Mouse (Mus musculus) heart, postnatal 36 days (tissue): ENCODE results near the gene Apba3. TPM values are rescaled to one million over a fixed set of nuclear protein-coding genes. Genes with fewer than 3 reads are reported as not detected.

ENCODE experiments used
- microRNA-seq, 2 experiments: library from miRNA; unstranded; fragments of <30 nt; microRNA quantifications; one replicate each; pipeline ENCODE4 v1.2.0; 2021; ENCODE audit warnings: borderline number of aligned reads in 2 of 2
- total RNA-seq, 2 experiments: library from RNA; stranded (reverse); gene quantifications; 2 replicates each; pipeline ENCODE4 v1.2.3; 2021

Apba3 gene
- total RNA-seq, 2 experiments from 2014 or later = 102 to 108 TPM

Small RNA genes lying within 50 kb of the gene (microRNA-seq; reads per million reads assigned to microRNA genes)
- gene Mir3057 = 51.8 to 57.1 reads per million in 2 experiments

Other genes with a start within 250 kb of the Apba3 start
- gene Diras1, start 241.3 kb upstream of the Apba3 start, total RNA-seq = not detected
- 10 to 100 TPM; 14.5 to 14.6 TPM for gene Slc39a3, start 229.5 kb upstream of the Apba3 start, total RNA-seq
- gene Sgta, start 206.8 kb upstream of the Apba3 start, total RNA-seq = 10 to 100 TPM; 96.1 to 99.9 TPM
- gene Thop1, start 196.9 kb upstream of the Apba3 start, total RNA-seq = 10 to 100 TPM; 11.9 to 13.1 TPM
- gene Creb3l3, start 168.1 kb upstream of the Apba3 start, total RNA-seq = 1 to 10 TPM in 1 of 2 experiments, under 1 TPM in 1; 0.95 to 1.1 TPM
- gene Map2k2, start 161.0 kb upstream of the Apba3 start, total RNA-seq = 100 to 1,000 TPM; 113 to 125 TPM
- gene Zbtb7a, start 131.7 kb upstream of the Apba3 start, total RNA-seq = 10 to 100 TPM; 37.9 to 39.5 TPM
- gene Pias4, start 99.0 kb upstream of the Apba3 start, total RNA-seq = 10 to 100 TPM; 14.0 to 17.1 TPM
- gene Eef2, start 90.3 kb upstream of the Apba3 start, total RNA-seq = 1,000 to 10,000 TPM; 1,005 to 1,085 TPM
- 10 to 100 TPM; 31.0 to 31.3 TPM for gene Dapk3, start 84.0 kb upstream of the Apba3 start, total RNA-seq
- not detected for gene 4930442H23Rik, start 83.1 kb upstream of the Apba3 start, total RNA-seq
- 1 to 10 TPM; 7.8 to 7.9 TPM for gene Nmrk2, start 64.9 kb upstream of the Apba3 start, total RNA-seq
- under 1 TPM in 1 of 2 experiments, not detected in 1; 0.11 TPM for gene Atcay, start 36.1 kb upstream of the Apba3 start, total RNA-seq
- gene Zfr2, start 33.8 kb upstream of the Apba3 start, total RNA-seq = 1 to 10 TPM; 2.5 to 3.6 TPM
- under 1 TPM; 0.39 to 0.41 TPM for gene Matk, start 14.0 kb upstream of the Apba3 start, total RNA-seq
- 10 to 100 TPM; 95.2 to 97.4 TPM for gene Mrpl54, start within 50 bp of the Apba3 start, total RNA-seq
- under 1 TPM in 1 of 2 experiments, not detected in 1; 0.19 TPM for gene Tjp3, start 24.6 kb downstream of the Apba3 start, total RNA-seq
- 10 to 100 TPM; 31.5 to 33.3 TPM for gene Pip5k1c, start 26.0 kb downstream of the Apba3 start, total RNA-seq
- gene Cactin, start 54.1 kb downstream of the Apba3 start, total RNA-seq = 10 to 100 TPM; 13.2 to 17.4 TPM
- gene Tbxa2r, start 61.8 kb downstream of the Apba3 start, total RNA-seq = 1 to 10 TPM; 5.0 to 5.4 TPM
- gene Gipc3, start 76.3 kb downstream of the Apba3 start, total RNA-seq = 1 to 10 TPM; 5.9 TPM
- 10 to 100 TPM; 60.4 to 67.1 TPM for gene Hmg20b, start 83.5 kb downstream of the Apba3 start, total RNA-seq
- gene Mfsd12, start 90.5 kb downstream of the Apba3 start, total RNA-seq = 10 to 100 TPM; 11.7 to 12.5 TPM
- gene 4930404N11Rik, start 98.9 kb downstream of the Apba3 start, total RNA-seq = under 1 TPM; 0.31 to 0.81 TPM
- 10 to 100 TPM; 27.8 to 29.4 TPM for gene Fzr1, start 111.6 kb downstream of the Apba3 start, total RNA-seq
- gene Dohh, start 117.5 kb downstream of the Apba3 start, total RNA-seq = 10 to 100 TPM; 50.3 to 52.2 TPM
- gene Gm48551, start 117.5 kb downstream of the Apba3 start, total RNA-seq = 1 to 10 TPM; 1.1 to 2.0 TPM
- under 1 TPM in 1 of 2 experiments, not detected in 1; 0.62 TPM for gene Gm48552, start 122.0 kb downstream of the Apba3 start, total RNA-seq
- gene Smim24, start 126.1 kb downstream of the Apba3 start, total RNA-seq = 1 to 10 TPM; 2.2 to 2.4 TPM
- gene Nfic, start 188.7 kb downstream of the Apba3 start, total RNA-seq = 100 to 1,000 TPM; 115 to 133 TPM
- under 1 TPM in 1 of 2 experiments, not detected in 1; 0.24 TPM for gene Celf5, start 215.7 kb downstream of the Apba3 start, total RNA-seq
- 10 to 100 TPM; 61.9 to 63.9 TPM for gene Ncln, start 229.4 kb downstream of the Apba3 start, total RNA-seq
- 1 to 10 TPM in 1 of 2 experiments, under 1 TPM in 1; 0.61 to 1.3 TPM for gene S1pr4, start 233.2 kb downstream of the Apba3 start, total RNA-seq